Mouse (Mus musculus) lung, postnatal 10 days (tissue): ENCODE data around the gene Pgap2.

Experiments used
- DNase-seq: peaks from one replicate; pipeline ENCODE4 v3.0.0; 2021

Gene Pgap2

DNA sequence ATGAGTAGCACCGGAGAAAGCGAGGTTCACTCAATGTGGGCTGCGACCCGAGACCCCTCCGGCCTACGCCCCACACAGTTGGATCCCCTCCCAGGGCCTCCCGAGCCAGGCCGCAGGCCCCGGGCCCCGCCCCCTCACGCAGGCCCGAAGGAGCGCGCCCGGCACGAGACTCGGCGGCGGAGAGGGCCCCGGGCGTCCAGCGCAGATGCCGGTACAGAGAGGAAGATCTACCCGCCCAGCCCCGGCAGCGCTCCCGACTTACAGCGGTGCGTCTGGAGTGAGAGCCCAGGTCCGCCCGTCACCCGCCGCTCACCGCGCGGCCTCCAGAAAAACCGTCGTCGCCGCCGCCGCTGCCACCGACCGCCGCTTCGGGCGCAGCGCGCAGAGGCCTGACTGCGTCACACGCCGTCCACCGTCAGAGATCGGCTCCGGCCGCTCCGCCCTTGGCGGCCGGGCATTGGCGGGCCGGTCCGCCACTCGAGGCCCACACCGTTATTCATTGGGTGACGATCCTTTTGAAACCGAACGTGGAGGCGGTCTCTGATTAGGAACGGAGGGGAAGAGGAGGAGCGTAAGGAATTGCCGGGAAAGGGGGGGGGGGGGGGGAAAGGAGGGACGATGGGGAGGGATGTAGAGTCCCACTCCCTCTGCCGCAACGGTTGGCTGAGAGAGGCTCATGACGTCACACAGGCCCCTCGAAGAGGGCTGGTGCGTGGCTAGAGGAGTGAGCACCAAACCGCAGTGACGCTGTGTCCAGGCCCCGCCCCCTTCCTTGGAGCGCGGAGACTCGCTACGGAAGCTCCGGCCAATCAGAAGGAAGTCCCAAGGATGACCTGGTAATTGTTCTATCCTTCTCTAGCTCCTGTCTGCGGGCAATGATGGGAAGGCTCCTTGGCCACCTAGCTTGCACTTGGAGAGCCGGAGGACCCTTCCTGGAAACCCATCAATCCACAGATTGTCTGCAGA is at the start of gene Pgap2, which contains the start of gene Nup98:
Gene Pgap2 (plus strand): TSS at position 453 of the 966 bp plus-strand sequence.
Gene Nup98 (minus strand): TSS at position 421 of the 966 bp plus-strand sequence.
- DNase-seq = peak; percentile 100

DNA sequence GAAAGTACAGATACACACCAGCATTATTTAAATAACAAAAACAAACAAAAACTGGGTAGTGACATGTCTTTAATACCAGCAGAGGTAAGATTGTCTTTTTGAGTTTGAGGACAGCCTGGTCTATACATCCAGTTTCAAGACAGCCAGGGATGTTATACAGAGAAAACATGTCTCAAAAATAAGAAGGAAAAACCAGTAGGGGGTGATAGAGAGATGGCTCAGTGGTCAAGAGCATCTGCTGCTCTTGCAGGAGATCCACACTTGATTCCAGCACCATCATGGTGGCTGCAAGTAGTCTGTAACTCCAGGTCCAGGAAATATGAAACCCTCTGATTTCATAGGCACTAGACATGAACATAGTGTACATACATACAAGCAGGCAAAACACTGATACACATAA is 39.7 kb upstream of the Pgap2 start:
- no peak for DNase-seq

DNA sequence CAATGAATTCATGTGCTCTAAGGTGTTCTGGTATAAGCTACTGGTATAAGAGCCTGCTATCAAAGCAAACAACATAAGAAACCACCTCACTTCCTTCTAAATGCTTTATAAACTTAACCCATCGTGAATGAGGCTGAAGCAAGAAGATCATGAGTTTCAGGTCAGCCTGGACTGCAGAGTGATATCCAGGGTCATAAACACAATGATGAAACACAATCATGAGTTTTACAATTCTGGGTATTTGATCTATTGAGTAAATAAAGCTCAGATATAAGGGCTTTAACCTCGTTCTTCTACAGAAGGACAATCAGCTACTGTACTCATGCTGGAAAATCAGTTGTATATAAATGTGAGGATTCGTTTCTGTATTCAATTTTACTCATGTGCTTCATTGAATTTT is 26.2 kb upstream of the Pgap2 start:
- DNase-seq = no peak

DNA sequence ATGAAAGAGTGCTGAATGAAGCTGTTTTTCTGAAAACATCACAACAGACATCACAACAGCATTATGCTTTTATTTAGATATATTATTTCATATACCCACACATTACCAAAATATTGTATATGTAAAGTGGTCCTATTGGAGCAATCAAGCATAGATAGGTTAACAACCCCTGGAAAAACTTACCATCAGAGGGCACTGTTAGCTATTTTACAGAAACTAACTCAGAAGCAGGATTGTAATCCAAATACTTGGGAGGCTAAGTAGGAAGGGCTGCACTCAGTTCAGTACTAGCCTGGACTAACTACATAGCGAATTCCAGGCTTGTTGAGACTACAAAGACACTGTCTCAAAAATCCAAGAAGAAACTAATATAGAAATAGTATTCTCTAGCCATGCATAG is 17.7 kb upstream of the Pgap2 start:
- DNase-seq = peak; percentile 19

DNA sequence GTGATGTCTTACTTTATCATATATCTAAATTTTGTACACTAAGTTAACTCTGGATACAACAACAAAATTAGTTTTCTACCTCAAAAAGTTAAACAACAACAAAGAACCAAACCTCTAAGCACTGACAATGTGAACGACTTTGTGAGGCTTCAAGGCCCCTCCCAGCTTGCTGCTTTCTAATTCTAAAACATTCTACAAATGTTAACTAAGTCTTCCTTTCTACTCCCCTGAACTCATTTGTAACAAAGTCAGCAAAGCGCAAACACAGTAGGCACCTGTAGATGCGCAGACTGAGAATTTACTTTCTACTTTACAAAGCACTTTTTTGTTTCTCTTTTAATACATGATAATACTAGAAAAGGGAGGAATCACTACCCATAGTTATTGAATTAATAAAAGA is 9.4 kb upstream of the Pgap2 start:
- DNase-seq = no peak

DNA sequence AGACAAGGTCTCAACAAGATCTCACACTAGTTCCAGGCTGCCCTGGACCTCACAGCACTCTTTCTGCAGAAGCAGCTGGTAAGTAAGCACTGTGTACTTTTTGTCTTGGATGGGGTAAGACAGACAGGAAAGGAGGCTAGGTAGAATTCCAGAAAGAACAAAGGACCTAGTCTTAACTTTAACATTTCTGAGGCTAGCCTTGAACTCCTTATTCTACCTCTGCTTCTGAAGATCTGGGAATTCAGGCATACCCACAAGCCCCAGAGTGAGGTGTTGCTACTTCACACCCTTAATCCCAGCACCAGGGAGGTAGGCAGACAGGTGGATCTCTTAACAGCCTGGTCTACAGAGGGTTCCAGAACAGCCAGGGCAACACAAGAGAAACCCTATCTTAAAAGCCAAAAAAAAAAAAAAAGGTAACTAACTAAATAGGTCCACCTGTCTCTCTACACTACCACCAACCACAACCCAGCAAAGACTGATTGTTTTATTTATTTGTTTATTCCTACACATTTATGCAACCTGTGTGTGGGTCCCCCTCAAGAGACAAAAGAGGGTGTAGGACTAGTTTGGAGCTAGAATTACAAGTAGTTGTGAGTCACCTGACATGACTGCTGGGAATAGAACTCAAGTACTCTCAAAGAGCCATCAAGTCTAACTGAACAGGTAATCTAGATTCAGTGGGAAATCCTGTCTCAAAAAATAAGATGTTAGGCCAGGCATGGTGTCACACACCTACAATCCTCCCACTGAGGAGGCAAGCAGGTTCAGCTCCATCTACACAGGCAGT is 8.8 kb upstream of the Pgap2 start:
- DNase-seq = no peak

DNA sequence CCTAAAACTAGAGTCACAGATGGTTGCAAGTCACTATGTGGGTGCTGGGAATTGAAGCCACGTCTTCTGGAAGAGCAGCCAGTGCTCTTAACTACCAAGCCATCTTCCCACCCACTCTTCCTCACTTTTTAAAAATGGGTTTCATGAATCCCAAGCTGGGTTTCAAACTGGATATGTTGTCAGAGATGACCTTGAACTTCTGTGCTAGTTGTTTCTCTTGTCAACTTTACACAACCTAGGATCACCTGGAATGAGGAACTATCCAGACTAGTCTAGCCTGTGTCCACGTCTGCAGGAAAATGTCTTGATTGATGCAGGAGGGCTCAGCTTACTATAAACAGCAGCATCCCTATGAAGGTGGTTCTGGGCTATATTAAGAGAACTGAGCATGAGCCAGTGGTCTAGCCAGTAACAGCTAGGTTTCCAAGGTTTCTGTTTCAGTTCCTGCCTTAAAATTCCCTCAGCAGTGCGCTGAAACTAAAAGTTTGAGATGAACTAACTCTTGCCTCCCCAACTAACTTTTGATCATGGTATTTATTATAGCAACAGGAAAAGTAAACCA is 5.6 kb upstream of the Pgap2 start:
- no peak for DNase-seq

DNA sequence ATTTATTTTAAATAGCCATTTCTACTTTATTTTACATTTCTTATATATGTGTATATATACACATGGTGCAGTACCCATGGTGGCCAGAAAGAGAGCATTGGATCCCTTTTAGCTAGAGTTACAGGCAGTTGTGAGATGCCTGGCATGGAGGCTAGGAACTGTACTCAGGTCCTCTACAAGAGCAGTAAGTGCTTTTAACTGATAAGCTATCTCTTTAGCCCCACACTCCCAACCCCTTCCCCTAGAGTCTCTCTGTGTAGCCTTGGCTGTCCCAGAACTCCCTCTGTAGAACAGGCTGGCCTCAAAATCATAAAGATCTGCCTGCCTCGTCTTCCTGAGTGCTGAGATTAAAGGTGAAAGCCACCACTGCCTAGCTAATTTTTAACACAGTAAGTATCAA is 4.4 kb upstream of the Pgap2 start:
- no peak for DNase-seq

DNA sequence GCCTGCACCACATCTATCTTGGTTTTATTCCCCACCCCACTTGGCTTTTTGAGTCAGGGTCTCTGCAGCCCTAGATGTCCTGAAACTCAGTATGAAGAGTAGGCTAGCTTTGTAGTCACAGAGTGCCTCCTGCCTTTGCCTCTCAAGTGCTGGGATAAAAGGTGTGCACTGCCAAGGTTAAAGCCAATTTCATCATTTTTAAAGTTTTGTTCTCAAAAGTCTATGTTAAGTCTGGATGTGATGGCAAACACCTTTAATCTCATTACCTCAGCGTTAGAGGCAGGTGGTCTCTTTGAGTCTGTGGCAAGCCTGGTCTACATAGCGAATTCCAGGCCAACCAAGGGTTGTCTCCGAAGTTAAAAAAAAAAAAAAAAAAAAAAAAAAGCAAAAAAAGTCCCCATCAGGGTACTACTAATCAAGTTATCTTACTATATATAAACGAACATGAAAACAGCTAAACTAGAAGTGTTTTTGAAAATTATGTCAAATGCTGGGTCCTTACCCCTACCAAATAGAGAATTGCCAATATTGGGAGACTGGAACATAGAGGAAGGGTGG is 1.1 kb upstream of the Pgap2 start:
- no peak for DNase-seq

DNA sequence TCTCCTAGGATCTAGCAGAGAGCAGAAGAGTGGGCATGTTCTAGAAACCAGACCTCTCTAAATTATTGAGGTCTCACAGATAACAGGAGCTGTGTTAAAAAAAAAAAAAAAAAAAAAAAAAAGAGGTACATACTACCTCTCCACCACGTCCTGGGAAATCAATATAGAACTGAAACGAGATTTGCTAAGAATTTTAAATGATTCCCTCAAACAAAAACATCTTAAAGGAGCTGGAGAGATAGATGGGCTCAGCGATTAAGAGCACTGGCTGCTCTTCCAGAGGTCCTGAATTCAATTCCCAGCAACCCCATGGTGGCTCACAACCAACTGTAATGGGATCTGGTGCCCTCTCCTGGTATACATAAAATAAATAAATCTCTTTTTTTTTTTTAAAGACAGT is 1.1 kb downstream of the Pgap2 start:
- no peak for DNase-seq

DNA sequence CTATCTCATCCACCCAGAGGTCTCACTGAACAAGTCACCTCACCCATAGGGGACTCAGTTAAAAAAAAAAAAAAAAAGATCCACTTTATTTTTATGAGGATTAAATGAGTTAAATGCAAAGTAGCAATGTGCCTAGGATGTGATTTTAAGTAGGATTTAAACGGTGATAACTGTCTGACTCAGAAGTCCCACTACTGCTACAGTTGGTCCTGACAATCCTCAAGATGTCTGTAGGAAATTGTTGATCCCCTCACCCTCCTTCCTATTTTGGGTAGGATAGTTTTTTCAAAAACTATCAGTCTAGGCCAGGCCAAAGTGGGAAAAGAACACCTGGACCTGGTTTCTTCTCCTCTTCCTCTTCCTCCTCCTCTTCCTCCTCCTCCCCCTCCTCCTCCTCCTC is 11.9 kb downstream of the Pgap2 start:
- DNase-seq = no peak

DNA sequence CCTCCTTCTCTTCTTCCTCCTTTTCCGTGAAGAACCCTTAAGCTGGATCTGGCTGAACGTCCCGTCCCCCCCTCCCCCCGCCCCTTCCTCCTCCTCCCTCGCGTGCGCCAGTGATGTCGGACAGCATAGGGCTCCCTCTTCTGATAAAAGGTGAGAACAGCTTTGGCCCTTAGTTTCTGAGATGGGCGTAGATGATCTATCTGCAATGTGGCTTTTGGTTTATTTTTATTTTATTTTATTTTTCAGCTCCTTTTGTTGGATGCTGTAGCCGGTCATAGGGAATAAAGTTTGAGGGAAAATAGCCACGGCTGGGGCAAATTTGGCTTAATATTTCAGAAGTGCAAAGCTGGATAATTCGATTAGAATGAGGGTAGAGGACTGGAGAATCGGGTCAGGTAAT is 12.3 kb downstream of the Pgap2 start:
- DNase-seq = peak; percentile 72

DNA sequence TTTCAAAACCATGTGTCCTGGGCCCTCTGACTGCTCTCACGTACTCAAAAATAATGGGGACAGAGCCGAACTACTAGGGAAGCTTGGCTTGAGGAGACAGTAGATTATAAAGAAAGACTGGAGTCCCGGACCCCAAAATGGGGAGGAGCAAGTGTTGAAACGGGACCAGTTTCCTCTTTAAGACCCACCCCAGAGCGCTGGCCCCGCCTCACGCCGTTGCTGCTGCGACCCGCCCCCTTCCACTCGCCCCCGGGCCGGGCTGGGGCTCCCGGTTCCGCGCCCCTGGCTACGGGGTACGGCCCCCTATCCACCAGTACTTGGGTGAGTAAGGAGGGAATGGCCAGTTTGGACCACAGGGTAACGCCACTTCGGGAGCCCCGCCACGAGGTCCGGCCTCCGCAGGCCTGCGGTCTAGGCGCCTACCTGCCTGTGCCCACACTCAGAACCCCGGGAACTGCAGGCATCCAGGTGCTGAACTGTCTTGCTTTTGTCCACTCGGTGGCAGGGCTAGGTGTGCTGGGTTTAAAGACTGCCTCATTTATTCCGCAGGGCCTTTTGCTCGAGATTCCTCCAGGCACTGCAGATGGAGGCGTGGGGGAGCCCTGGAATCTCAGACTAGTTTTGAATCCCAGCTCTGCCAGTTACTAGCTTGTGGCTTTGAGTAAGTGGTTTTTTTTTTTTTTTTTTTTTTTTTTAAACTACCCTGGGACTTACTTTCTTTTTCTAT is 13.0 kb downstream of the Pgap2 start:
- peak; percentile 85 for DNase-seq

DNA sequence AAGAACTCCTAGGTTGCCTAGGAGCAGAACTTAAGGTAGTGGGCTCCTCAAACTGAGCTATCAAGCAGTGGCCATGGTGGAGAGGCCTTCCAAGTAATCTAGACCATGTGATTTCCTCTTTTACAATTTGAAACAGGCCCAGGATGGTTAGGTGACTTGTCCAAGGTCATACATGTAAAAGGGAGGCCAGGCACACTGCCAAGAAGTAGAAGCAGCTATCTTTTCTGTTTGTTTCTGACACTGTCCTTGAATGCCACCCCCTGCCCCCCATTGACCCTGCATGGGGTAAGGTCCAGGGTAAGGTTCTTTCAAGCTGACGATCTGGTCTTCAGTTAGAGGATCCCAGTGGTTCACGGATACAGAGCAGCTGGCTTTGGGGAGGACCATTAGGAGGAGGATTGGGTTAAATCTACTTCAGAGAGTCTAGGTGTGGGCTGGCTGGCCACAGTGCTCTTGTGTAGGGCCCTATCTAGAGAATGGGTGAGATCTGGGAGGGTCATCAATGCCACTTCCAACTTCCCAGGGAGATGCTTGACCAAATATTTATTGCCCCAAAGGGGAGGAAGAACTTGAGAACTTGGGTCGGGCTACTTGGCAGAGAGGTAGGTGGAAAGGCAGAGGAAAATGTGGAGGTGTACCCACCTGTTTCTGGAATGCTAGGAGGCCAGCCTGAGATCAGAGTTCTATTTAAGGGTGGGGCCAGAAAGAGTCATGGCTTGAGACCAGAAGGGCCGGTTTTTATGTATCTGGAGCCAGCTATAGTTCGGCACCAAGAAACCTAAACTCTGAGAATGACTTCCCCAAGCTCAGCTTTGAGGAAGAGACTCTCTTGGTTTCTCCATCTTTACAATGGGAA is 14.1 kb downstream of the Pgap2 start:
- DNase-seq = no peak

DNA sequence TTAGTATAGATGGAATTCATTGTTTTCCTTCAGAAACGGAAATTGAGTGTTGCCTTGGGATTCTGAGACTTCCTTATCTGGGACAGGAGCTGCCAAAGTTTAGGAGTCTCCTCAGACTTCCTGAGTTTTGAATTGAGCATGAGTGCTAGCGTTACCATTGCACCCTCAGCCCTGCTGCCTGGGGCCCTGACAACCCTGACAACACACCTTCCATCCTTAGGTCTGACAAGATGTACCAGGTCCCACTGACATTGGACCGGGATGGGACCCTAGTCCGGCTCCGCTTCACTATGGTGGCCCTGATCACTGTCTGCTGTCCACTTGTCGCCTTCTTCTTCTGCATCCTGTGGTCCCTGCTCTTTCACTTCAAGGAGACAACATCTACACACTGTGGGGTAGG is 16.0 kb downstream of the Pgap2 start:
- no peak for DNase-seq

DNA sequence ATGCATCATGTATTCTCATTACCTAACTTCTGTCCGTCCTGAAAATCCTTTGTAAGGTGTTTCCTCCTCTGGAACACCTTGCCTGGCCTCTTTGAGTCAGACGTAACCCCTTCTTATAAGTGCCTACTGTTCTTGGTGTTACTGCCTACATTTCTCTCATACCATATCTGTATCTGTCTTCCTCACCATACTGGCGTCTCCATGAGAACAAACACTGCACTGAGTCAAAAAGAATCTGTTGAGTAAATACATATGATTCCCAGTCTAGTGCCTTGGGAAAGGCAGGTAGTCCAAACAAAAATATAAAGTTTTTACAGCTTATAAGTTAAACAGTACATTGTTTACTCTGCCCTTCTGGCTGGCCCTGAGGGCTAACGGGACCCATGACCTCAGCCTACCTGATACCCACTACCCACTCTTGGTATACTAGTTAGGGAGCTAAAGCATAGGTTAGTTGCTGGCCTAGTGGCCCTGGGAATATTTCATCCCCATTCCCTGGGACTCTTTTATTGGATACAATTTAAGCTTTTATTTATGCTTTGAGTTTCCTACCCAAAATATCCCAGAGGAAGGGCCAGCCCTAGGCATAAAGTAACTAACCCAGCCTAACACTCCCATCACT is 18.2 kb downstream of the Pgap2 start:
- no peak for DNase-seq

DNA sequence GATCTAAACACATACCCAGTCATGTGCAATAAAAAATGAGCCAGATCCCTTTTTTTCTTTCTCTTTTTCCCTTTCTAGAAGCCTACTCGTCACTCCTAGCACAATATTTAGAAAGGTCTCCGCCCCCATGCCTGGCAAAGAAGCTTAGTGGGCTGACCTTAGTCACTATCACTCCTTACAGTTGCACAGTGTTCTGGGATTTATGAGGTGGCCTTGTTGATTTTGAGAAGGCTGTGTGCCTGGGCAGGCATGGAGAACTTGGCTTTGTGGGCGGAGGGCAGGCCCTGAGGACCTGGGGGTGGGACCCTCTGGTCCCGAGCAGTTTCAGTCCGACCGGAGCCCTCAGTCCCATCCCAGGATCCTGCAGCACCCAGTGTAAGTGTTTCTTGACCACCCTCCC is 19.8 kb downstream of the Pgap2 start:
- DNase-seq = peak; percentile 81

DNA sequence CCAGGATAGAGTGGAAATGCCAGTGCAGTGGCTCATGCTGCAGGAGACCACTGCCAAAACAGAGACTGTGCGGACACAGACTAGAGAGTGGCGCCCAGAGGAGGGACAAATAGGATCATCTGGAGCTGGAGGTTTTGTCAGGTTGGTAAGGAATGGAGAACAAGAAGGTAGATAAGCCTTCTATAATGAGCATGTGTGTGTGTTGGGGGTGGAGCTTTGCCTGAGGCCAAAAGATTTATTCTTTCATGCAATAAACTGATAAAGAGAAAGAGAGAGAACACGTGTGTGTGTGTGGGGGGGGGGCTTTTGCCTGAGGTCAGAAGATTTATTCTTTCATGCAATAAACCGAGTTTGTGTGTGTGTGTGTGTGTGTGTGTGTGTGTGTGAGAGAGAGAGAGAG is 23.1 kb downstream of the Pgap2 start:
- DNase-seq = no peak

DNA sequence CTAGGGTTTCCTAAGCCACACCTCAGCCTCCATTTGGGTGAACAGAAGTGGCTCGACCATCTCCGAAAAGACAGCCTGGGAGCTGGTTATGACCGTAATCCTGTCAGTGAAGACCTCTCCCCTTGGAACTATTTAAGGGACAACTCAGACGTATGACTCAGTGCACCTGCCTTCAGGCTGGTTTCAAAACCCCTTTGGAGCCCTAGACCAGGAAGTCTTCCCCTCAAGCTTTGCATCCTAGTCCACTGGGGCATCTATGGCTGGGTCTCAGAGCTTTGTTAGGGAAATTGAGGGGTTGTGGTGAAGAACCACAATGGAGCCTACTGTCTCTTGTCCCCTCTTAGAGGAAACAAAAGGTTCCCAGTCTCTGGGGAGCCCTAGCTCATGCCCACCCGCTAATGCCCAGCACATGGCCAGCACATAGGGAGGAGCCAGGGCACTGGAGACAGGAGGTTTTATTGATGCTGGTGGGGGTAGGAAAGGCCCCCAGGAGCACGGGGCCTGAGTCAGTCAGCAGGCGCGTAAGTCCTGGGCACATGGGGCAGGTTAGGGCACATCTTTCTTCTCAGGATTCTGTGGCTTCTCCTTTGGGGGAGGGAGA is 28.8 kb downstream of the Pgap2 start:
- no peak for DNase-seq

DNA sequence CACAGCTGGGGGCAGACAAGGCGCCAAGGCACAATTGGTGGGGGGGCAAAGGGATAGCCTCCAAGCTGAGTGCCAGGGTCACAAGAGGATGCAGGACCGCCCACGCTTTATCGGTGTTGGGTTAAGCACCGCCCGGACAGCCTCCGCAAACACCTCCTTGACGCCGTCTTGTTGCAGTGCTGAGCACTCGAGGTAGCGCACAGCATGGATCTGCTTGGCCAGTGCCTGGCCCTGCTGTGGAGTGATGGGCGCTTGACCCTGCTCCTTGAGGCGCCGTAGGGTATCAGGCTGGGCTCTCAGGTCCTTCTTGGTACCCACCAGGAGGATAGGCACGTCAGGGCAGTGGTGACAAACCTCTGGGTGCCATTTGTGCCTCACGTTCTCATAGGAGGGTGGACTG is 29.6 kb downstream of the Pgap2 start:
- DNase-seq = no peak

DNA sequence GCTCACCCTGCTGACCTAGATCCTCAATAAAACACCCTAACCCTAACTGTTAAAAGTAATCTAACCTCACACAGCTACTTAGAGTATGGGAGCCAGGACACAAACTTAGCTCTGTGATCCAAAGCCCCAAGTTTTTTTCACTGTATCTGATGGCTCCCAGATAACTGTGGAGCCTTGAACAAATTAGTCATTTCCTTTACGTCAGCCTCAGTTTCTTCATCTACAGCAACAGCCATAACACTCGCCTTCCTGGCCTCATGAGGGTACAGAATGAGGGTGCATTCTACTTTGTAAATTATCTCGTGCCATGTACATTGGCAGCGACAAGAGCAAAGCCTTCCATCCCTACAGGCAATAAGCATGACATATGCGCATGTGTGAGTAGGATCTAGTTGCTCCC is 32.4 kb downstream of the Pgap2 start:
- no peak for DNase-seq
